Mouse (Mus musculus): Measurements from ENCODE around the gene Ssmem1. TPM values are rescaled to one million over a fixed set of nuclear protein-coding genes. Genes with fewer than 3 reads are reported as not detected.
A peak's percentile ranks its signal among the peaks of the same experiment; 100 is the strongest.

Ssmem1 gene
- polyA plus RNA-seq (2012; rRNA removed), result 0.09 and 0.27 TPM in 2 replicates

DNA sequence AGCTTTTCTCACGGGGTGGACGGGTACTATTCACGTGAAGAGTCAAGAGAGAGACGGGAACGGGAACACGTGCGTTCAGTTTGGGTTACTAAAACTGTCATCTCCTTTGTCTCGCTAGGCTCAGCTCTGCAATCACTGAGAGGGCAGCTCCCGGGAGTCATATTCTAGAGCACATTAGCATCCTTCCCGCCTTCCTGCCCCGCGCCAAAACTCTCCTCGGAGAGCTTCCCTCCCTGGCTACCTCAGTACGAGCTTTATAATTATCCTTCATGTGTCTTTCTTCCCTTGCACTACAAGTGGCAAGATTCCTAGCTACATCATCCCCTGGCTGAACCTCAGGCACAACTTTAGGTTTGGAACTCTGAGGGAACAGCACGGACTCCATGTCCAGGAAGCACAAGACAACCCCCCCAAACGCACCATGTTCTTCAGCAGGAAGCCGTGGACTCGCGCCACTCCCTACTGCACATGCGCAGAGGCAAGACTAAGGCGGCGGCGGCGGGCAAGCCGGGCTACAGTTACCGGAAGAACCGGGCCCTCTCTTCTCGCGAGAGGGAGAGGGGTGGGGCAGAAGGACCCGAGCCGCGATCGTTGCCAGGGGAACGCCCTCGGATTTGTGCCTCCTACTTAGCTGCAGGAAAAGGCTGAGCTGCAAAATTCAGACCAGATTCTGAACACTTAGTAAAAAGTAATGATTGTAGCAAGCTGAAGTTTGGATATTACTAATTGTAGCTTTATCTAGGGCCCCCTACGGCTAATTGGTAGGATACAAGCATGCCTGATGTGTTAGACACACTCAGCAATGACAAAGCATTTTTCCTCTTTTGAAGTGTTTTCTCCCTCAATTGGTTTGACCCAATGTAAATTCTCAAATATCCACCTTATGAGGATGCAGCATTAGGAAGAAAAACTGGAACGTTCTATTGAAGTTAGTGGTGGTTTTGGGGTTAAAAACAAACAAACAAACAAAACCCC is at the start of gene Ssmem1, which contains the start of gene Tmem209:
Ssmem1 (plus strand) TSS at position 585 of the 975 bp plus-strand sequence.
Tmem209 (minus strand) TSS at position 519 of the 975 bp plus-strand sequence.
- peak; percentile 75 for DNase-seq (ENCODE audit: low read depth)

- DNase-seq (ENCODE audit: low read depth), result no peak
Measured at GRCm38 (mm10) chr6:30460750-30461446, 48.8 kb upstream of the Ssmem1 start.

DNA sequence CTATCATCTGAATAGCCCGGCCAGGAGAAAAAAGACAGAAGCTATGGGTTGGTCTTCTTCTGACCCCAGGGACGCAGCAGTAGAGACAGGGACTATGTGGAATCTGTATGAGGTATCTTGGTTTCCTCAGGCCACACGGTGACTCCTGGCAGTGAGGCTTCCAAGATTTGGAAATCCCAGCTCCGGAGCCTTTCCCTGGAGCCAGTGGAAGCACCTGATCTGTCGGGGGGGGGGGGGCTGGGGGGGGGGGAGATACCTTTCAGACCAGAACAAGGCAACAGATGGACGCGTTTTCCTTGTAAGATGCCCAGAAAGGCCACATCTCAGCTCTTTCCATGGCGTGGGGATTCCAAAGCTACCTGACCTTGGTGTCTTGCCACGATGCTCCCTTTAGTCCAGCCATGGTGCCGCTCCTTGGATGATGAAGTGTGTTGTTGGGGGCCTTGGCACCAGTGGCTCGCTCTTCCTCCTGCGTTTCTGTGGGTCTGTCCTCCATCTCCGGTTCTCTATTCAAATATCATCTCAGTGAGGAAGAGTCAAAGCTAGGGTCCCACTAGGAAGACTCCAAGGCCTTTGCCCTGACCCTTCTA is 47.8 kb upstream of the Ssmem1 start:
- no peak for DNase-seq (ENCODE audit: low read depth)

DNA sequence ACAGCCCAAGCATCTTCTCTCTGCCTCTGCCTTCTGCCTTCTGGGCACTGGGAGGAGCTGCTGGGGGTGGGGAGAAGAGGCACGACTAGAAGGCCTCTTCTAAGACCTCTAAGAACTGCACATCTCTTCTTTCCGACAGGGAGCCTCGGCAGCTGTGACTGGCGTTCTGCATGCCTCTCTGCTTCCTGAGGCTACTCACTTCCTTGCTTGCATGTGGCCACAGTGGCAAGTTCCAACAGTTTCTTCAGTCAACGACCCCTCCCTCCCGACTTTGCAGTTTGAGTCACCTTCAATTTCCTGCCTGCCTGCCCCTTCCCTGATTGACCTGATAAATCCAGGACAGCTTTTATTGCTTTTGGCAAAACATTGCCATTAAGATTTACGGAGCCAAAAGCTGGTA is 46.8 kb upstream of the Ssmem1 start:
- DNase-seq (ENCODE audit: low read depth), result peak; percentile 19

DNA sequence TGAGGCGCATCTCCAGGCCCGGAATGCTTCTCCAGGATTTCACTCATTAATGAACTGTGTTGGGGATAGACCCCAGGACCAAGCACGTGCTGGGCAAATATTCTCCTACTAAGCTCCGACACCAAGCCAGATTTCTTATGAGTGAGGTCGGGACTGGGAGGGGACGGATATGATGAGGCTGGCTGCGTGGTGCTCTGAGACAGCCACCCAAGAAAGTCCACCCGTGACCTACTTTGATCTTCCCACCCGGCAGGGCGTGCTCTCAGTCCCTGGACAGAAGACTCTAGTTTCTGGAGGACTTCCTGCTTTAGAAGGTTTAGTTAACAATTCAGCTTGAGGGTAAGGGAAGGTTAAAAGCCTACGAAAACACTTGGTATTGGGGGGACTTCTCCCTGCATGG is 44.1 kb upstream of the Ssmem1 start:
- no peak for DNase-seq (ENCODE audit: low read depth)

DNA sequence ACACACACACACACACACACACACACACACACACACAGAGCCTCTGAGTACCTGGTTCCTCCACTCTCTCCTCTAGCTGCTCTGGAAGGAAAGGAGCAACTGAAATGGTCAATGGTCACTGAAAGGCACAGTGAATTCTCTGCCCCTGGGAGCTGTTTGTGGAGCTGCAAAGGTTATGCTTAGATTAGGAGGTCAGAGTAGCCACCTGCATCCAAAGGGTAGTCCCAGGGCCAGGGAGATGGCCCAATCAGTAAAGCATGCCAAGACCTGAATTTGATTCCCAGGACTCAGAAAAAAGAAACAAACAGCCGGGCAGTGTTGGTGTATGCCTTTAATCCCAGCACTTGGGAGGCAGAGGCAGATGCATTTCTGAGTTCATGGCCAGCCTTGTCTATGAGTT is 41.6 kb upstream of the Ssmem1 start:
- no peak for DNase-seq (ENCODE audit: low read depth)

DNA sequence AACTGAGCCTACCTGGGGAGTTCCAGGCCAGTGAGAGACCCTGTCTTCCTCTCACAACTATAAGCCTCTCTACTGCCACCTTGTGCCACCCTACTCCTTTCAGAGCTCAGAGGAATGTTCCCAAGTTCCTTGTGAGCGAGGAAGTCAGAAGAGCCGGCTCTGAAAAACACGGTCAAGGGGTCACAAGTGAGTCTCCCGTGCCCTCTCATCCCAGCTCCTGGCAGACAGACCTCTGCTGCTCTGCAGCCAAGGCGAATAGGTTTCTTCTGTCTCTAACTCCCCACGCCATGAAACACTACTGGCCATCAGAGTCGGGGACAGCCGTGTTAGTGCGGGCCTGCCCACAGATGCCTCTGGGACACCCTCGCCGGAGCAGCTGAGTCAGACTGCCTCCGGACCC is 41.0 kb upstream of the Ssmem1 start:
- DNase-seq (ENCODE audit: low read depth), result no peak

DNA sequence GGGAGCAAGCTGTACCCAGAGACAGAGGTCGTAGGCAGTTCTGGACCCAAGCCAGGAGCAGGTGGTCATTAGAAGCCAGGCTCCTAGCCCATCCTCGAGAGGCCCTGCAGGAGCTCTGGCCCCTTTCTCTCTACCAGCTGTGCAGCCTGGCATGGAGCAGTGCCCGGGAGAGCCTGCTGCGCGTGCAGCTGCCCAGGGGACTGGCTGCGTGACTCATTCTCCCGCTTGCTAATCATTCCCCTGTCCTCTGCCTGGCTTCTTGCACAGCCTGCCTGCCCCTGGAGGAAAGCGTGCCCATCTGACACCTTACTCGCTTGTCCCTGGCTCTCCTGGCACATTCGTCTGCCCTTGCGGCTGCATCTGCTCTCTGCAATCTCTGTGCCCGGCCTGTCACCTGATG is 40.3 kb upstream of the Ssmem1 start:
- DNase-seq (ENCODE audit: low read depth), result no peak

- no peak for DNase-seq (ENCODE audit: low read depth)
Measured at GRCm38 (mm10) chr6:30471706-30472105, 37.9 kb upstream of the Ssmem1 start.

- DNase-seq (ENCODE audit: low read depth), result no peak
Measured at GRCm38 (mm10) chr6:30476025-30476765, 33.5 kb upstream of the Ssmem1 start.

GRCm38 (mm10) chr6:30477210-30477714 is 32.4 kb upstream of the Ssmem1 start:
- DNase-seq (ENCODE audit: low read depth), result no peak

DNA sequence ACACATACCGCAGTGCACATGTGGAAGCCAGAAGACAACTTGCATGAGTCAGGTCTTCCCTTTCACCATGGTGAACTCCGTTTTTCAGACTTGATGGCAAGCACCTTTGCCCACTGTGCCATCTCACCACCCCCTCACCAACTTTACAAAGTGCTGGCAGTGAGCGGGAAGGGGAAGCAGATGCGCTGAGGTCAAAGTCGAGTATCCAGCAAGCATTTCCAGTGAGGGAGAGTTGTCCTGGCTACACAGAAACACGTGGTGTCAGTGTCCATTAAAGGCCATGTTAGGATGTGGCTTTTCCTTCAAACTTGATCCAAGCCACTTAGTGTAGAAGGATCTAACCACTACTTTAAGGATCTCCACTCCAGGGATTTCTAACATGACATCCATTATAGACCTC is 31.9 kb upstream of the Ssmem1 start:
- DNase-seq (ENCODE audit: low read depth), result no peak

DNA sequence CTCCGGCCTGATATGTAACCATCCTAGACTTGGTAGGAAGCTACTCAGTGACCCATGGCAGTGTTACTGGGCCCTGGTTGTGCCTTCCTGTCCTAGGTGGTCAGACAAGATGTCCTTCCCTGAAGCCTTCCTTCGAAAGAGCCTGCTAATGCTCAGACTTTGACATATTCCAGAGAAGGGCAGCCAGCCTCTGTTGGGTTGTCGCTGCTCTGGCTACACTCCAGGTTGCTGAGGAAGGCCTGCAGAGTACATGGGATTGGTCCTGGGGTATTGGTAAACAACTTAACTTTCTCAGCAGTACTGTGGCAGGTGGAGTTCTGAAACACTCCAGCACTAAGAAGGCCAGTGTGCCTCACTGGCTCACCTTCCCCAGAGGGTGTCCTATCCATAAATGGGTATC is 30.2 kb upstream of the Ssmem1 start:
- no peak for DNase-seq (ENCODE audit: low read depth)

DNA sequence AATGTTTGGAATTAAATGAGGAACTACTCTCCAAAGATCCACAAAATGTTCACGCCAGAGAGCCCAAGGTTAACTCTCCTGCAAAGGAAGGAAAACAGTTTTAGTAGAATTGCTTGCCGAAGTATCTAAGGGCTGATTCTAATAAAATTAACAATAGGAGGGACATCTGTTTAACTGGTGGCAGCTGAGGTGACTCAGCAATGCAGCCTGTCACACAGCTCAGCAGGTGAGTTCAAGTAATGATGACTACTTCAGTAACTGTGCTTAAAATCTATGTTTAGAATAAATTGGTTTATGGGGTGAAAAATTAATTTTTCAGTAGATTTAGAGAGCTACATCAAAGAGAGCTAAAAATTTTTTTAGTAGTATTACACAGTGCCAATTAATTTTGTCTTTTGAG is 26.7 kb upstream of the Ssmem1 start:
- no peak for DNase-seq (ENCODE audit: low read depth)

DNA sequence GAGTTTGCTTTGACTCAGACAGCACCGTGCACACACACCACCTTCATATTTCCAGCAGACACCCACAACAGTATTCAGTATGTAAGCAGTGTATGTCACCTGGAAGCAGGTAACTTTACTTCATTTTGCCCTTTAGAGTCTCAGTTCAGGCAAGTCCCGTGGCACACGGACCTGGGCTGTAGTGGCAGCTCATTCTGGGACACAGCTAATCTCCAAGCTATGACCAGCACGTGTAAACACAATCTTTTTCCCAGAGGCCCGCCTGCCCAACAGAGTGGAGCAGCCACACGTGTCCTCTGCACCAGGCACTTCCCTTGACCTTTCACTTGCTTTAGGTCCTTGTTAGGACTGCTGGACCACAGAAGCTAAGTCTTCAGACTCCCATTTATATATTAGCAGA is 23.1 kb upstream of the Ssmem1 start:
- no peak for DNase-seq (ENCODE audit: low read depth)

DNA sequence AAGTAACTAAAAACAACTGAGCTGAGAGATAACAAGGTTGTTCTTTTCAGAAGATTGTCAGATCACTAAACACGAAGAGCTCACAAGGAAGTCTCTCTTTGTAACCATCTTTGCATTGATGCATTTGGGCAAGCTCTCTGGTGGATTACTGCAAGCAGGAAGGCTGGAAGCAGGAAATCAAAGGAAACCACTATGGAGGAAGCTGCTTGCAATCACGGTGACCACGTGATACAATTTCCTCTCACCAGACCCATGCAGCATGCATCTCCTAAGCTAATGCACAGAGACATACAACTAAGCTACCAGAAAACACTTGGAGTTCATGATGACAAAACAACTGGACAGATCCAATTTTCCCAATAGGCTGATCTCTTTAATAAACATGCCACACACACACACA is 10.6 kb upstream of the Ssmem1 start:
- no peak for DNase-seq (ENCODE audit: low read depth)

DNA sequence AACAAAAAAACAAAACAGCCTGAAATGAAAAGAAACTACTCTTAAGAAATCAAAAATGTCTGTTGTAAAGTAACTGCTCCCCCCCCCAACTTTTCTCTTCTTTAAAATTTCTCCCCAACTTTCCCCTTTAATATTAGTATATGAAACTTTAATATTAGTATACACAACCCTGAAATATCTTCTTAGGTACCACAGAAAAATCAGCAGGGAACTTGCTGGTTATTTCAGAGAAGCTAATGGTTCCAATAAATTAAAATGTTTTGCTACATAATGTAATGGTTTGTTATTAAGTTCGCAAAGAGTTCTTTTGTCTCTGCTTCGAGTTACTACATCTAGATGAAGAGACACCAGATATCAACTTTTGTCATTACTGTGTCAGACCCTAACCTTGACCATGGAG is 825 bp upstream of the Ssmem1 start:
- DNase-seq (ENCODE audit: low read depth), result no peak

GRCm38 (mm10) chr6:30510291-30510690 is 642 bp downstream of the Ssmem1 start:
- no peak for DNase-seq (ENCODE audit: low read depth)

GRCm38 (mm10) chr6:30514242-30514641 is 4.6 kb downstream of the Ssmem1 start:
- no peak for DNase-seq (ENCODE audit: low read depth)

GRCm38 (mm10) chr6:30520400-30520799 is 10.8 kb downstream of the Ssmem1 start:
- no peak for DNase-seq (ENCODE audit: low read depth)
